Mouse (Mus musculus) effector memory CD4-positive, alpha-beta T cell, adult 5 months (primary cell): ENCODE results near the gene Aamp. TPM values are rescaled to one million over a fixed set of nuclear protein-coding genes. Genes with fewer than 3 reads are reported as not detected.

Source experiments
- polyA plus RNA-seq: library from polyadenylated mRNA; unstranded; fragments of 100-300 nt; shearing (Covaris generic); gene quantifications from one replicate; pipeline ENCODE4 v1.2.1, GENCODE M21; 2017

Aamp gene
- polyA plus RNA-seq = 251 TPM

DNA sequence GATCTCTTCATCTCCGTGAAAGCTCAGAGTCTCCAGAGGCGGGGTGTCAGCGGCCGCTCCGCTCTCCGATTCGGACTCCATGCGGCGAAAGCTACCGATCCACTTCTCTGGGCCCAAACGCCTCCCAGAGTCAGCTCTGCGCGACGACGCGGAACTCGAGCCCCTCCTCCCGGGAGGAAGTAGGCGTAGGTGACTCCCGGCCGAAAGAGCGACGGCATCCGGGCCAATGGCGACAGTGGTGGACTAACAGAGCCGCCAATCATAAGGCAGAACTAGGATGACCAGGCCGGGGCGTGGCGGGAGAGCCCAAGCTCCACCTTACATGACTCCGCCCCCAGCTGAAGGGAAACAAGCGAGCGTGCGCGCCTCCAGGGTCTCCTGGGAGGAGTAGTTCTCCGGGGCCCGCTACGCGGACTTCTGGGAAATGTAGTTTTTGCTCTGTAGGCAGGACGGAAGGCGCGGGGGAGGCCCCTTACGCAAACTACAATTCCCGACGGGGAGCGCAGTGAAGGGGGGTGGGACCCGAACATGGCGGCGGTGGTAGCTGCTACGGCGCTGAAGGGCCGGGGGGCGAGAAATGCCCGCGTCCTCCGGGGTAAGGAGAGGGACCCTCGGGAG lies at the start of gene Aamp, which contains the start of gene Pnkd:
TSS of gene Aamp (minus strand) at position 196 of the 618 bp plus-strand sequence.
TSS of gene Pnkd (plus strand) at position 388 of the 618 bp plus-strand sequence.

DNA sequence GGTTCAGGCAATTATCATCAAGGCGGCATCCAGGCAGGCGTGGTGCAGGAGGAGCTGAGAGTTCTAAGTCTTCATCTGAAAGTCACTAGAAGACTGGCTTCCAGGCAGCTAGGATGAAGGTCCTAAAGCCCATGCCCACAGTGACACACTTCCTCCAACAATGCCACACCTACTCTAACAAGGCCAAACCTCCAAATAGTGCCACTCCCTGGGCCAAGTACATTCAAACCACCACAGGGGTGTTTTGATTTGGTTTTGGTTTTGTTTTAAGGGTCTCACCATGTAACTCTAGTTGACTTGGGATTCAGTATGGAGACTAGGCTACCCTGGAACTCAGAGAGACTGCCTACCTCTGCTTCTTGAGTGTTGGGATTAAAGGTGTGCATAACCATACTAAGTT lies 21.0 kb upstream of the Aamp start, which contains the start of gene Tmbim1:
TSS of gene Tmbim1 (minus strand) at position 101 of the 400 bp plus-strand sequence.

DNA sequence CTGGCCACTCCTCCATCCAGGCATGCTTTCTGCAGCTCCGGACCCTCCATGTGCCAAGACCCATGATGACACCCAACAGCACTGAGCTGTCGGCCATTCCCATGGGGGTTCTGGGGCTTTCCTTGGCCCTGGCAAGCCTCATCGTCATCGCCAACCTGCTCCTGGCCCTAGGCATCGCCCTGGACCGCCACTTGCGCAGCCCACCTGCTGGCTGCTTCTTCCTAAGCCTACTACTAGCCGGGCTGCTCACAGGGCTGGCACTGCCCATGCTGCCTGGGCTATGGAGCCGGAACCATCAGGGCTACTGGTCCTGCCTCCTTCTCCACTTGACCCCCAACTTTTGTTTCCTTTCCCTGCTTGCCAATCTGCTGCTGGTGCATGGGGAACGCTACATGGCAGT lies 6.0 kb downstream of the Aamp start, which contains the start of gene Gpbar1:
TSS of gene Gpbar1 (plus strand) at position 13 of the 400 bp plus-strand sequence.

DNA sequence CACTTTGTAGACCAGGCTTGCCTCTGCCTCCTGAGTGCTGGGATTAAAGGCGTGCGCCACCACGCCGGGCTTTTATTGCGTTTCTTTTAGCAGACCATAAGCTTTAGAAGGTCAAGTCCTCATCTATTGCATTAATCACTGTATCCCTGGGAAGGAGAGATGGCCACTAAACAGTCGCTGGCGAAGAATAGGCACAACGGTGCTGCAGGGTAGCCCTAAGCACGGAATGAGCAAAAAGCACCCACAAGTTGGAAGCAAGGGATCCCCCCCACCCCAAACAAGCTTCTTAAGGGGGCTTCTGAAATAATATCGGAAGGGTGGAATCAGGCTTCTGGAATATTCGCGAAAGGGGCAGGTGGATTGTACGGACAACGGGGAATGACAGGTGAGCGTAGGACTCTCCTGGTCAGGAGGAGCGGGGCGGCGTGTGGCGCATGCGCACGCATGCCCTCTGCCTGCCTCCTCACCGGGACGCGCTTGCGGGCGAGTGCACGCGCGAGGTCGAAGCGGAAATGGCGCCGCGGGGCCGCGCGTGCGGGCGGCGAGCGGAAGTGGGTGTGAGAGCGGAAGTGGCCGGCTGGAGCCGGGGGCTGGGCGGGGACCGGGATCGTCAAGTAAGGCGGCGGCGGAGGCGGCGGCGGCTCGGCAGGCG lies 48.5 kb downstream of the Aamp start, which contains the start of gene Arpc2:
TSS of gene Arpc2 (plus strand) at position 147 of the 652 bp plus-strand sequence.

Other genes with a start within 250 kb of the Aamp start
- 1.7 TPM for gene Tns1, start 160.3 kb downstream of the Aamp start, polyA plus RNA-seq
- not detected for gene Rufy4, start 159.2 kb downstream of the Aamp start, polyA plus RNA-seq
- not detected for gene Cxcr2, start 130.7 kb downstream of the Aamp start, polyA plus RNA-seq
- gene Cxcr1, start 90.1 kb downstream of the Aamp start, polyA plus RNA-seq = not detected
- gene Arpc2, start 48.7 kb downstream of the Aamp start, polyA plus RNA-seq = 943 TPM
- 1.1 TPM for gene Gpbar1, start 6.2 kb downstream of the Aamp start, polyA plus RNA-seq
- 34.5 TPM for gene Pnkd, start 192 bp upstream of the Aamp start, polyA plus RNA-seq
- gene Tmbim1, start 20.9 kb upstream of the Aamp start, polyA plus RNA-seq = 3.3 TPM
- gene Catip, start 77.4 kb upstream of the Aamp start, polyA plus RNA-seq = not detected
- gene Slc11a1, start 90.5 kb upstream of the Aamp start, polyA plus RNA-seq = not detected
- gene Ctdsp1, start 106.8 kb upstream of the Aamp start, polyA plus RNA-seq = 4.7 TPM
- gene Vil1, start 124.6 kb upstream of the Aamp start, polyA plus RNA-seq = 0.11 TPM
- 21.4 TPM for gene Cnot9, start 221.3 kb upstream of the Aamp start, polyA plus RNA-seq